Mouse (Mus musculus) v-Abl transformed pro-B cells (cell line): Measurements from ENCODE around the gene Spred2.

Experiments
- in situ Hi-C, 2 experiments: fragments of 400-800 bp; cut with MboI; formaldehyde crosslinking; loops; one replicate each; pipeline ENCODE4 v1.15.1; 2025; ENCODE audit not compliant: unreplicated experiment in 2 of 2

Spred2 gene

GRCm38 (mm10) chr11:19923888-19924756 lies at the start of gene Spred2:
Spred2 (plus strand) TSS chr11:19924375.
- in situ Hi-C loops, result loop anchor here (5.0 to 25.0 kb wide), 5 partner anchors 43 to 813 kb away; partner anchors contain the start of gene Aftph (in 1 of the 2)

DNA sequence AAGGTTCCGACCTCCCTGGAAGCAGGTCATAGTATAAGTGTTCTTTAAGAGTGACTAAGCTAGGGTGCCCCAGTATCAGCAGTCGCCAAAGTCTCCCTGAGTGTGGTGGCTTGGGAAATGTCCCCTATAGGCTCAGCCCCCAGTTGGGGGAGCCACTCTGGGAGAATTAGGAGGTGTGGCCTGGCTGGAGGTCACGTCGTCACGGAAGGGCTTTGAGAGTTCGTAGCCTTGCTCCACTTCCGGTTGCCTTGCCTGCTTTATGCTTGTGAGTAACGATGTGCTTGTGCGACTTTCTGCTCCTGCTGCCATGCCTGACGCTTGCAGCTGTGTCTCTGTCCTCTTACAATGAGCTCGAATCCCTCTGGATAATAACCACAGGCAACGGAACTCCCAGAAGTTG lies 48.6 kb upstream of the Spred2 start:
- in situ Hi-C loops, result no loop called here

DNA sequence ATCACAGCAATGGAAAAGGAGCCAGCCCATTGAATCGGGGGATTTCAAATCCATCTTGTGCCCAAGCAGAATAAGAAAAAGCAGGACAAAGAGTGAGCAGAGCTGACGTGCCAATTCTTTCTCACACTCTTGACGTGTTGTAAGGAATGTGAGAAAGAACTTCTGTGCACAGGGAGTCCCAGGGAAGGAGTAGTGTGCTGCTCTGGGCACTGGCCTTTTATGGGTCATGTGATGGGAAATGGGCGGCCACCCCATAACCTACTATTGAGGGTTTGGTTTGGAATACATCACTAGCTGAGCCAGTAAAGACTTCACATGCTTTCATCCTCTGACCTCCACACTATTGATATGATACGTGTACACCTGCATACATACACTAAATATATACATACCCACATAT lies 48.2 kb upstream of the Spred2 start:
- in situ Hi-C loops, result no loop called here

DNA sequence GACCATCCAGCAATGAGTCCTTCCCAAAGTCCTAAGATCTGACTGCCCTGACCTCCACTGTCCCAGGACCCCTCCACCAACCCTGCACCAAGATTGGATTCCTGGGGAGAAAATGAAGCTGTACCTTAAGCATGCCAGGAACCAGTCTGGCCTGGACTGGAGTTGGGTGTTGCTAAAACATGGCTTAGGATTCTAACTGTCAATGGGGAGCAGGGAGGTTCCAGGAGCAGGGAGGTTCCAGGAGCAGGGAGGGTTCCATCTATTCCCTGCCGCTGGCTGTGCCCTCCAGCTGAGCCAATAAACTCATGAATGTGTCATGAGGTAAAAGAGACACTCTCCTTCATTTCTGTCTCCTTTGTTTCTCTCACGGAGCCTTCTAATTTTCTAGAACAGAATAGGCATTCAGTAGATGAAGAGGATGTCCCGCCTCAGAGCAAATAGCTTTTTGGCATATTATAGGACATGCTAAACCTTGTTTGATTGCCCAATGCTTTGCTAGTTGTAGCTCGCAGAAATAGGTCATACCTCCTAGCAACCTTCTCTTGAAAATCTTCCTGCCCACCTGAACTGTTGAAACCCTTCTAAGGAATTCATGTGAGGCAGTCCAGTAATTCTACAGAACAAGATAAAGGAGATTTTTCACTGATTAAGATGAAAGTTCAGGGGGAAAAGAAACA lies 46.8 kb upstream of the Spred2 start:
- in situ Hi-C loops, result no loop called here

- in situ Hi-C loops, result no loop called here
Observed at GRCm38 (mm10) chr11:19881342-19881741, 42.8 kb upstream of the Spred2 start.

DNA sequence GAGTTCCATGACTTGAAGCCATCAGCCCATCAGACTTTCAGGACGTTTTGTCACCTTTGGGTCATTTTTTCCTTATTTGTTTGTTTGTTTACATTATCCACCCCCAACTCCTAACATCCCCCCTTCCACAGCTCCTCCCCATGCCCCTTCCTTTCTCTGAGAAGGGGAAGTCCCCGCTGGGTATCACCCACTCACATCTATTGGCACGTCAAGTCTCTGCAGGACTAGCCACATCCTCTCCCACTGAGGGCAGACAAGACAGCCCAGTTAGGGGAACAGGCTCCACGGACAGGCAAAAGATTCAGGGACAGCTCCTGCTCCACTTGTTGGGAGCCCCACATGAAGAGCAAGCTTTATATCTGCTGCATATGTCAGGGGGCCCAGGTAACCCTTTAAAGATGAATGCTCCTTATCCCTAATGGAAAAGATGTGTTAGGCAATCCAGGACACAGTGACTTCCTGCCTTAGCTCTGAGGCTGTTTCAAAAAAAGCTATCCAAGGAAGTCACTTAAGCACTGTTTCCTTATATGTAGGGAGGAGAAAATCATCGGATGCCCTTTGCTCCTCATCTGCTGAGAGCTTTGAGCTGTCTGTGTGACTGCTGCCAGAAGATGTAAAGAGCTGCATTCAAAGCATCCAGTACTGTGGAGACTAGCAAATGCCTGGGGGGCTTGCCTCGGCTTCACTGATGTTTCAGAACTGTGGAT lies 33.3 kb upstream of the Spred2 start:
- in situ Hi-C loops, result no loop called here

GRCm38 (mm10) chr11:19893233-19893632 lies 30.9 kb upstream of the Spred2 start:
- in situ Hi-C loops, result no loop called here

DNA sequence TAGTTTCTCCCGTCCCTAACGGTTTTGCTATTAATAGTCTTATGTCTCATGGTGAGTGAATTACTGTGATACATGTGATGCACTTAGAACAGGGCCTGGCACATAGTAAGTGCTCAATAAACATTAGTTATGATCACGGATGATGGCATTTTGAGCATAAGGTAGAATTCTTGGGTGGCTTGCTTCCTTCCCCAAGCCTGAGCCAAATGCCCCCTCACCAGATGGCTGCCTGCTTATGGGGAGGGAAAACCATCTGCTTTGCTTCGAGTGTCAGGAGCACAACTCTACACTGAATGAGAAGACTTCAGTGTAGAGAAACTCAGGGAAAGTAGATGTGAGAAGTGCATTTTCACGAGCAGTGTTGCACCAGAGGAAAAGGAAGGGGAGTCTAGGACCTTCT lies 24.6 kb upstream of the Spred2 start:
- in situ Hi-C loops, result loop anchor here in 1 of 2 experiments (25.0 kb wide), 1 partner anchor 838 kb away; the partner anchor contains the start of gene Aftph

DNA sequence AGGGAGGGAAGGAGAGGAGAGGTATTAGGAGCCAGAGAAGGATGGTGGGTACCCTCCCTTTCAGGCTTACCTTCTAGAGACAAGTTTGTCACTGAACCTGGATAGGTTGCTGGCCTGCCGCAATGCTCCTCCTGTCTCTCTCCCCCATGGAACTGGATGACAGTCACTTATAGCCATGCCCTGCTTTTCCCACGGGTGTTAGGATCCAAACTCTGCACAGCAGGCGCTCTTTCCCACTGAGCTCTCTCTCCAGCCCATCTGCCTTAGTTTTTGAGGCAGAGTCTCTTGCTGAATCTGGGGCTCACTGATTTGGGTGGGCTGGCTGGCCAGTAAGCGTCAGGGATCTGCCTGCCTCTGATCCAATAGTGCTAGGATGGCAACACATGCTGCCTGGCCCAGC lies 23.5 kb upstream of the Spred2 start:
- in situ Hi-C loops, result loop anchor here in 1 of 2 experiments (25.0 kb wide), 1 partner anchor 837 kb away; the partner anchor contains the start of gene Aftph

GRCm38 (mm10) chr11:19911216-19911615 lies 13.0 kb upstream of the Spred2 start:
- in situ Hi-C loops, result loop anchor here in 1 of 2 experiments (25.0 kb wide), 1 partner anchor 826 kb away; the partner anchor contains the start of gene Aftph

GRCm38 (mm10) chr11:19912179-19912578 lies 12.0 kb upstream of the Spred2 start:
- in situ Hi-C loops, result loop anchor here in 1 of 2 experiments (25.0 kb wide), 1 partner anchor 825 kb away; the partner anchor contains the start of gene Aftph

- in situ Hi-C loops, result loop anchor here in 1 of 2 experiments (25.0 kb wide), 1 partner anchor 825 kb away; the partner anchor contains the start of gene Aftph
Observed at GRCm38 (mm10) chr11:19912661-19913060, 11.5 kb upstream of the Spred2 start.

- in situ Hi-C loops, result loop anchor here in 1 of 2 experiments (25.0 kb wide), 1 partner anchor 824 kb away; the partner anchor contains the start of gene Aftph
Observed at GRCm38 (mm10) chr11:19913761-19914160, 10.4 kb upstream of the Spred2 start.

DNA sequence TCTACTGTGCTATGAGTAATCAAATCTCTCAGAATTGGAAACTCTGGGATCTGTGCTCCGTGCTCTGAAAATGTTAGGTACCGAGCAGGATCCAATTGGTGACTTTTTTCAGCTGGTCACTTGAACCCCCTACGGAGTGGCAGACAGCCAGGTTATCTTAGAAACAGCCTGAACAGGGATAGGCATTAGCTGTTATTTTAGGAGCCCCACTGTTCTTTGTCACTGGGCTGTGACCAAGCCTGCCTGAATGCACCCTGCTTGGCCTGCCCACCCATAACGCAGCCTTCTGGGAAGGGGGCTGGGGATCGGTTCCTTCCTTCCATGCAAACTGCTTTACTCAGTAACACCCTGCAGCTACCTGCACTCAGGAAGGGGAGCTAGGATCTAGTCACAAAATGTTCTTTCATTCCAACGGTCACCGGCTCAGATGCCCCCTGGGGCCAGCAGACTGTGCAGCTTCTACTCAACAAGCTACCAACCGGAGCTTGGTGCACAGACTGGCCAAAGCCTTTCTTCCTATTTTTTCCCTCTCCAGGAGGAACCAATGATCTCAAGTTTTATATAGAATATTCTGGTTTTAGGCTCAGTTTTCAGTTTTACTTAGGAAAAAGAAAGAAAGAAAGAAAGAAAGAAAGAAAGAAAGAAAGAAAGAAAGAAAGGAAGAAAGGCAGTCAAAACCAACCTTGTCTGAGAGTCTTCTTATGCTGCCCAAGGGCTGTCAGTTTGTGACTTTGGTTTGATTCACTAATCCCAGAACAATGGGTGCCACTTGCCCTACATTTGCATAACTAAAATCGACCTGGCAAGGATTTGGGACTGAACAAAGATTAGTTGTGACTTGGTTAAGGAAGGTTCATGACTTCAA lies 6.6 kb upstream of the Spred2 start:
- in situ Hi-C loops, result loop anchor here (5.0 to 25.0 kb wide), 2 partner anchors 85 to 820 kb away; partner anchors contain the start of gene Aftph (in 1 of the 2)

- in situ Hi-C loops, result loop anchor here (5.0 to 25.0 kb wide), 2 partner anchors 86 to 819 kb away; partner anchors contain the start of gene Aftph (in 1 of the 2)
Observed at GRCm38 (mm10) chr11:19918246-19918540, 6.0 kb upstream of the Spred2 start.

- in situ Hi-C loops, result loop anchor here (5.0 to 25.0 kb wide), 2 partner anchors 87 to 818 kb away; partner anchors contain the start of gene Aftph (in 1 of the 2)
Observed at GRCm38 (mm10) chr11:19919460-19919784, 4.8 kb upstream of the Spred2 start.

GRCm38 (mm10) chr11:19919785-19920671 lies 4.1 kb upstream of the Spred2 start:
- in situ Hi-C loops, result loop anchor here (5.0 to 25.0 kb wide), 5 partner anchors 47 to 817 kb away; partner anchors contain the start of gene Aftph (in 1 of the 2)

DNA sequence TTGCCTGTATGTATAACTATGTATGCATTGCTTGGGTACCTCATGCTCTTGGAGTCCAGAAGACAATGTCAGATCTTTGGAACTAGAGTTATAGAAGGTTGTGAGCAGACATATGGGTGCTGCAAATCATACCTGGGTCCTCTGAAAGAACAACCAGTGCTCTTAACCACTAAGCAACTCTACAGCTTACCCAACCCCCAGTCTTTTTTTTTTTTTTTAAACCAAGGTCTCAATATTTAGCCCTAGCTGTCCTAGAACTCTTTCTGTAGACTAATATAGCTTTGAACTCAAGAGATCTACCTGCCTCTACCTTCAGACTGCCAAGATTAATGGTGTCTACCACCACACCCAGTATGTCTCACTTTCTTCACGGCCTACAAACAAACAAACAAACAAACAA lies 2.5 kb upstream of the Spred2 start:
- in situ Hi-C loops, result loop anchor here (5.0 to 25.0 kb wide), 5 partner anchors 46 to 816 kb away; partner anchors contain the start of gene Aftph (in 1 of the 2)
